Mouse (Mus musculus) intestine, embryonic 16.5 days (tissue): ENCODE data around the gene Taf1c. TPM values are rescaled to one million over a fixed set of nuclear protein-coding genes. Genes with fewer than 3 reads are reported as not detected.

Experiments used
- ATAC-seq: fragments of 200-750 bp; cut with Nextera tagmentation; 2 replicates; pipeline ENCODE4 v1.8.0; 2017; ENCODE audit warnings: moderate TSS enrichment, moderate library complexity
- H3K27ac ChIP-seq: fragments of 300-500 bp; sonication (generic); 2 replicates; pipeline ENCODE4 v1.5.1; 2014; ENCODE audit warnings: mild to moderate bottlenecking, low read length
- H3K27me3 ChIP-seq: fragments of 300-500 bp; sonication (generic); replicated peaks from 2 replicates; pipeline ENCODE4 v1.6.1; 2014; ENCODE audit warnings: low read length, control low read depth, mixed read lengths; ENCODE audit not compliant: control insufficient read depth, insufficient read depth
- H3K36me3 ChIP-seq: fragments of 300-500 bp; sonication (generic); 2 replicates; pipeline ENCODE4 v1.6.1; 2014; ENCODE audit warnings: low read length, control low read depth; ENCODE audit not compliant: control insufficient read depth, insufficient read depth
- H3K4me1 ChIP-seq: fragments of 300-500 bp; sonication (generic); 2 replicates; pipeline ENCODE4 v1.6.1; 2014; ENCODE audit warnings: low read length, control low read depth, mixed read lengths; ENCODE audit not compliant: control insufficient read depth, insufficient read depth
- H3K4me2 ChIP-seq: fragments of 300-500 bp; sonication (generic); 2 replicates; pipeline ENCODE4 v1.6.1; 2014; ENCODE audit warnings: low read depth, low read length, control low read depth
- H3K4me3 ChIP-seq: fragments of 300-500 bp; sonication (generic); 2 replicates; pipeline ENCODE4 v1.5.1; 2014; ENCODE audit warnings: mild to moderate bottlenecking, low read length
- H3K9ac ChIP-seq: fragments of 300-500 bp; sonication (generic); 2 replicates; pipeline ENCODE4 v1.6.1; 2014; ENCODE audit warnings: low read depth, low read length
- H3K9me3 ChIP-seq: fragments of 300-500 bp; sonication (generic); 2 replicates; pipeline ENCODE4 v1.6.1; 2016; ENCODE audit warnings: low read length, control low read depth; ENCODE audit not compliant: control insufficient read depth
- WGBS: fragments of 180-500 bp; shearing (Covaris S2); extraction: QIAGEN DNeasy Blood & Tissue Kit; methylation state at CpG from one replicate; pipeline ENCODE4 v1.1.7; 2014; 5-methylcytosine and 5-hydroxymethylcytosine counted together
- polyA plus RNA-seq: library from polyadenylated mRNA; unstranded; fragments of >200 nt; fragmentation: Nextera tagmentation; extraction: Ambion mirVana; gene quantifications from 2 replicates; pipeline ENCODE4 v1.2.1, GENCODE M21; 2015

Taf1c gene
- polyA plus RNA-seq, 1 experiment from 2014 or later: 11.9 TPM

- H3K9me3 ChIP-seq: no peaks in the 10 kb centered on the region
- H3K4me3 ChIP-seq: peak overlapping the region; percentile 77
- ATAC-seq: no peak
- WGBS: 71% methylated on average over 9 of the region's 9 CpGs
- no peak overlapping the region; the same call in 1 of the 2 replicates for H3K27ac ChIP-seq
- peak overlapping the region; percentile 78 for H3K4me2 ChIP-seq
- no peaks in the 10 kb centered on the region for H3K27me3 ChIP-seq
- peaks cover 35% of the 10 kb centered on the region for H3K4me1 ChIP-seq
- H3K9ac ChIP-seq: peak overlapping the region; percentile 90
- H3K36me3 ChIP-seq: no peaks in the 10 kb centered on the region
Measured at GRCm38 (mm10) chr8:119557132-119557531, 47.9 kb downstream of the Taf1c start.

GRCm38 (mm10) chr8:119555861-119556260 is 49.2 kb downstream of the Taf1c start:
- Histone ChIP-seq H3K4me1 (peaks cover 45% of the 10 kb centered on the region), H3K4me2 (no peak overlapping the region), H3K9me3 (no peaks in the 10 kb centered on the region), H3K9ac (no peak overlapping the region), H3K36me3 (no peaks in the 10 kb centered on the region), H3K27ac (no peak overlapping the region), H3K27me3 (no peaks in the 10 kb centered on the region), H3K4me3 (no peak overlapping the region)
- no peak for ATAC-seq
- WGBS: 84% methylated on average over 6 of the region's 6 CpGs

GRCm38 (mm10) chr8:119552967-119553366 is 52.1 kb downstream of the Taf1c start:
- no peak overlapping the region for H3K27ac ChIP-seq
- ATAC-seq: no peak
- H3K36me3 ChIP-seq: no peaks in the 10 kb centered on the region
- no peak overlapping the region for H3K4me3 ChIP-seq
- H3K4me1 ChIP-seq: peaks cover 45% of the 10 kb centered on the region
- no peaks in the 10 kb centered on the region for H3K27me3 ChIP-seq
- no peak overlapping the region for H3K9ac ChIP-seq
- H3K9me3 ChIP-seq: no peaks in the 10 kb centered on the region
- WGBS: 76% methylated on average over 2 of the region's 2 CpGs
- no peak overlapping the region for H3K4me2 ChIP-seq

GRCm38 (mm10) chr8:119548560-119549113 is 56.4 kb downstream of the Taf1c start:
- Histone ChIP-seq H3K27ac (no peak overlapping the region), H3K9me3 (no peaks in the 10 kb centered on the region), H3K27me3 (no peaks in the 10 kb centered on the region), H3K9ac (no peak overlapping the region), H3K4me3 (no peak overlapping the region), H3K4me2 (no peak overlapping the region), H3K4me1 (peaks cover 20% of the 10 kb centered on the region), H3K36me3 (peaks cover 14% of the 10 kb centered on the region)
- no peak for ATAC-seq
- WGBS: 69% methylated on average over 7 of the region's 7 CpGs

Other genes starting within 250 kb of the Taf1c start
- 20.6 and 22.7 TPM in 2 replicates for gene Mlycd, start 210.3 kb downstream of the Taf1c start, polyA plus RNA-seq
- 8.0 and 9.2 TPM in 2 replicates for gene Osgin1, start 171.1 kb downstream of the Taf1c start, polyA plus RNA-seq
- 1.3 and 1.6 TPM in 2 replicates for gene Necab2, start 158.5 kb downstream of the Taf1c start, polyA plus RNA-seq
- 0.05 and 0.06 TPM in 2 replicates for gene Slc38a8, start 103.5 kb downstream of the Taf1c start, polyA plus RNA-seq
- gene Mbtps1, start 46.5 kb downstream of the Taf1c start, polyA plus RNA-seq: 78.0 and 82.5 TPM in 2 replicates
- 32.3 and 33.3 TPM in 2 replicates for gene Hsdl1, start 30.0 kb downstream of the Taf1c start, polyA plus RNA-seq
- gene Dnaaf1, start 30.0 kb downstream of the Taf1c start, polyA plus RNA-seq: 2.6 and 3.5 TPM in 2 replicates
- 0.09 TPM in 1 of 2 replicates, not detected in the other for gene Adad2, start 7.5 kb upstream of the Taf1c start, polyA plus RNA-seq
- 0.23 TPM in 2 replicates for gene Kcng4, start 30.5 kb upstream of the Taf1c start, polyA plus RNA-seq
- 4.6 and 5.4 TPM in 2 replicates for gene Wfdc1, start 61.1 kb upstream of the Taf1c start, polyA plus RNA-seq
- 6.4 and 6.8 TPM in 2 replicates for gene Atp2c2, start 94.8 kb upstream of the Taf1c start, polyA plus RNA-seq
- 17.8 and 18.1 TPM in 2 replicates for gene Tldc1, start 173.2 kb upstream of the Taf1c start, polyA plus RNA-seq
- gene Cotl1, start 235.3 kb upstream of the Taf1c start, polyA plus RNA-seq: 248 and 262 TPM in 2 replicates